ENCODE assay signal across 8 mouse cellular contexts in genomic region chr1:181151541-181151940, GRCm38 (mm10). TPM values are rescaled to one million over a fixed set of nuclear protein-coding genes. Genes with fewer than 3 reads are reported as not detected.
DNase-seq lines count a peak whose midpoint lies in the region; ATAC-seq and TF ChIP-seq lines count a peak whose summit lies in the region.

No protein-coding gene starts in this region.

- H3K27ac ChIP-seq in heart, embryonic 11.5 days (ENCODE audit: low read depth, low read length): peak overlapping the region; percentile 79; the same call in 1 of the 2 replicates
- H3K27ac ChIP-seq in ES-Bruce4 (ENCODE audit: insufficient read depth, low read length) (no peak overlapping the region; the same call in 1 of the 2 replicates), macrophage (no peak overlapping the region)
- no peak overlapping the region; the same call in 1 of the 2 replicates for H3K27ac ChIP-seq in forebrain, postnatal 0 days (ENCODE audit: low read depth, low read length)

- no peak for TF ChIP-seq POLR2A in ES-Bruce4 (IDR thresholded peaks at IDR 0.05; ENCODE audit: insufficient read depth, low read length)

- H3K4me1 ChIP-seq in heart, embryonic 11.5 days (ENCODE audit: control insufficient read depth, insufficient read depth, low read length): peaks cover 4% of the 10 kb centered on the region; the same call in 1 of the 2 replicates
- H3K4me1 ChIP-seq in ES-Bruce4 (ENCODE audit: control insufficient read depth, insufficient read depth, low read length): no peaks in the 10 kb centered on the region
- peaks cover 6% of the 10 kb centered on the region; the same call in 1 of the 2 replicates for H3K4me1 ChIP-seq in forebrain, postnatal 0 days (ENCODE audit: insufficient read depth)

- no peaks in the 10 kb centered on the region for H3K9me3 ChIP-seq in heart, embryonic 11.5 days (replicated peaks; ENCODE audit: control insufficient read depth, low read length)
- no peaks in the 10 kb centered on the region for H3K9me3 ChIP-seq in ES-Bruce4 (replicated peaks; ENCODE audit: control insufficient read depth, insufficient read depth, low read length, poor library complexity, severe bottlenecking)
- no peaks in the 10 kb centered on the region for H3K9me3 ChIP-seq in forebrain, postnatal 0 days (ENCODE audit: low read length)

- peak overlapping the region; percentile 87 for H3K4me3 ChIP-seq in heart, embryonic 11.5 days (ENCODE audit: low read depth, low read length)
- H3K4me3 ChIP-seq in ES-Bruce4 (ENCODE audit: low read depth, low read length): no peak overlapping the region
- peak overlapping the region; percentile 87 for H3K4me3 ChIP-seq in forebrain, postnatal 0 days (ENCODE audit: low read depth, low read length)
- peak overlapping the region; percentile 39 for H3K4me3 ChIP-seq in macrophage (ENCODE audit: inconsistent target)

- peak overlapping the region; percentile 94 for H3K9ac ChIP-seq in heart, embryonic 11.5 days (ENCODE audit: low read depth, low read length)
- H3K9ac ChIP-seq in ES-Bruce4 (ENCODE audit: low read depth, poor library complexity, severe bottlenecking): peak overlapping the region; percentile 97
- peak overlapping the region; percentile 84 for H3K9ac ChIP-seq in forebrain, postnatal 0 days

- no peak for TF ChIP-seq EP300 in ES-Bruce4 (IDR thresholded peaks at IDR 0.05; ENCODE audit: insufficient read depth, low read depth, low read length)

- WGBS in heart, embryonic 11.5 days (ENCODE audit: insufficient replicate concordance): 38% methylated on average over 5 of the region's 5 CpGs
- WGBS in forebrain, postnatal 0 days: 32% methylated on average over 5 of the region's 5 CpGs
- 32% methylated on average over 5 of the region's 5 CpGs for WGBS in macrophage (ENCODE audit: missing documents)

- ATAC-seq in heart, embryonic 11.5 days (replicated peaks; ENCODE audit: insufficient number of reproducible peaks, low FRiP score, low TSS enrichment): no peak
- no peak for ATAC-seq in forebrain, postnatal 0 days

- H3K36me3 ChIP-seq in heart, embryonic 11.5 days (ENCODE audit: control insufficient read depth, insufficient read depth, low read length): peaks cover 4% of the 10 kb centered on the region; the same call in 1 of the 2 replicates
- H3K36me3 ChIP-seq in ES-Bruce4 (ENCODE audit: control insufficient read depth, insufficient read depth, low read length, poor library complexity, severe bottlenecking): peaks cover 8% of the 10 kb centered on the region
- H3K36me3 ChIP-seq in forebrain, postnatal 0 days (ENCODE audit: insufficient read depth): peaks cover 12% of the 10 kb centered on the region
- 0 out of 2 replicates have a peak, but pooled peaks cover under 1% of the 10 kb centered on the region for H3K36me3 ChIP-seq in macrophage (ENCODE audit: inconsistent target)

- H3K27me3 ChIP-seq in heart, embryonic 11.5 days (ENCODE audit: control insufficient read depth, insufficient read depth, low read length): no peaks in the 10 kb centered on the region
- H3K27me3 ChIP-seq in ES-Bruce4 (ENCODE audit: control insufficient read depth, insufficient read depth, low read length, poor library complexity, severe bottlenecking): no peaks in the 10 kb centered on the region
- no peaks in the 10 kb centered on the region for H3K27me3 ChIP-seq in forebrain, postnatal 0 days (ENCODE audit: insufficient read depth, low read length)

- peak overlapping the region; percentile 79 for H3K4me2 ChIP-seq in heart, embryonic 11.5 days
- peak overlapping the region; percentile 72 for H3K4me2 ChIP-seq in forebrain, postnatal 0 days (ENCODE audit: low read depth)

- peaks cover 48% of the 10 kb centered on the region for H3K79me2 ChIP-seq in macrophage (ENCODE audit: inconsistent target)

- DNase-seq in heart, adult 9 months (ENCODE audit: low spot score in 2 of 2): no peak
- no peak for DNase-seq in forebrain, postnatal 0 days
- no peak for DNase-seq in ovary, postnatal 10 days (ENCODE audit: low spot score)
- DNase-seq in gastrocnemius, postnatal 25 days: no peak
- no peak for DNase-seq in right cerebral cortex, postnatal 14 days

- TF ChIP-seq CTCF in ES-Bruce4 (IDR thresholded peaks at IDR 0.05; ENCODE audit: low read depth, low read length): no peak
- TF ChIP-seq CTCF in forebrain, postnatal 0 days (IDR thresholded peaks at IDR 0.05; ENCODE audit: low read depth): no peak

RNA-seq across cellular contexts. Expression of gene Cnih4, which starts 7.0 kb away (rescaled TPM):
- 147 and 150 TPM in 2 replicates for polyA plus RNA-seq in heart, embryonic 11.5 days (2014; fragmentation: Nextera tagmentation; extraction: Ambion mirVana)
- polyA plus RNA-seq in ES-Bruce4 (2011; ENCODE audit: insufficient read depth, insufficient read length, low read depth, missing spikeins) (113 and 119 TPM in 2 replicates), macrophage (2018) (28.7 to 86.8 TPM (median 46.5 TPM) in 3 replicates)
- total RNA-seq in forebrain, postnatal 0 days (2014; rRNA removed): 17.9 and 27.1 TPM in 2 replicates
- 49.4 and 50.8 TPM in 2 replicates for polyA plus RNA-seq in forebrain, postnatal 0 days (2015; fragmentation: Nextera tagmentation; extraction: Ambion mirVana)
- 10 to 100 TPM in 16 of 26 experiments, 1 to 10 TPM in 10; 3.8 to 20.6 (median 12.1) TPM for total RNA-seq in macrophage (2018; cell fraction: chromatin; rRNA removed)
- 10 to 100 TPM; 26.7 to 82.1 (median 43.3) TPM for total RNA-seq in macrophage (2018; cell fraction: cytosol; rRNA removed)
- 10 to 100 TPM in 24 of 26 experiments, 1 to 10 TPM in 2; 8.6 to 47.3 (median 21.8) TPM for total RNA-seq in macrophage (2018; cell fraction: nucleus; rRNA removed)
- total RNA-seq in gastrocnemius, postnatal 25 days (2021): 10 to 100 TPM; 32.6 to 38.7 TPM

RNA-seq across cellular contexts. Expression of gene Nvl, which starts 7.5 kb away (rescaled TPM):
- polyA plus RNA-seq in heart, embryonic 11.5 days (2014; fragmentation: Nextera tagmentation; extraction: Ambion mirVana): 25.4 and 25.6 TPM in 2 replicates
- polyA plus RNA-seq in ES-Bruce4 (2011; ENCODE audit: insufficient read depth, insufficient read length, low read depth, missing spikeins) (96.4 and 102 TPM in 2 replicates), macrophage (2018) (7.3 to 14.3 TPM (median 11.7 TPM) in 3 replicates)
- 32.1 and 39.7 TPM in 2 replicates for total RNA-seq in forebrain, postnatal 0 days (2014; rRNA removed)
- polyA plus RNA-seq in forebrain, postnatal 0 days (2015; fragmentation: Nextera tagmentation; extraction: Ambion mirVana): 17.0 and 25.2 TPM in 2 replicates
- total RNA-seq in macrophage (2018; cell fraction: chromatin; rRNA removed): 100 to 1,000 TPM in 12 of 26 experiments, 10 to 100 TPM in 14; 47.3 to 135 (median 96.0) TPM
- 10 to 100 TPM in 7 of 26 experiments, 1 to 10 TPM in 19; 4.7 to 14.0 (median 7.5) TPM for total RNA-seq in macrophage (2018; cell fraction: cytosol; rRNA removed)
- 10 to 100 TPM; 25.4 to 79.0 (median 53.9) TPM for total RNA-seq in macrophage (2018; cell fraction: nucleus; rRNA removed)
- total RNA-seq in gastrocnemius, postnatal 25 days (2021): 1 to 10 TPM; 8.3 to 8.5 TPM
